Mouse (Mus musculus): ENCODE measurements around the gene Fbxo22. TPM values are rescaled to one million over a fixed set of nuclear protein-coding genes. Genes with fewer than 3 reads are reported as not detected.

Fbxo22 gene
- polyA plus RNA-seq, 1 experiment from 2014 or later = 80.7 TPM

DNA sequence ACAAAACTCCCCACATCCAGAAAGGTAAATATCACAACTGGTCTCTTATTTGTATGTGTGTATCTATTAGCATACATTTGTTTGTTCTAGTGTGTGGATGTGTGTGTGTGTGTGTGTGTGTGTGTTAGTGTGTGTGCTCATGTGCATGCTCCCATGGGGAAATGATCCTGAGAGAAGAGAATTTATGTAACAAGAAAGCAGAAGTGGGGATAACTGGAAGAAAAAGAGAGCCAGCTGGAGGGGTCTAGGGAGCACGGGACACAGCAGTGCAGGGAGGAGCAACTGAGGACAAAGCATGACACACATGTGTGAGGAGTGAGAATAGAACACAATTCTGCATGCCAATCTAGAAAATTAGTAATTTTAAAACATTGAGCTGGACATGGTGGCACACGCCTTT lies 48.4 kb downstream of the Fbxo22 start:
- Histone ChIP-seq H3K9me3 (no peaks in the 10 kb centered on the region), H3K36me3 (no peaks in the 10 kb centered on the region), H3K9ac (no peak overlapping the region), H3K4me3 (no peak overlapping the region), H3K4me2 (replicated peaks) (no peak overlapping the region), H3K27ac (no peak overlapping the region), H3K4me1 (no peaks in the 10 kb centered on the region), H3K27me3 (replicated peaks) (no peaks in the 10 kb centered on the region)
- WGBS = 88% methylated on average over 2 of the region's 2 CpGs
- no peak for ATAC-seq (ENCODE audit: low FRiP score, low read depth)

DNA sequence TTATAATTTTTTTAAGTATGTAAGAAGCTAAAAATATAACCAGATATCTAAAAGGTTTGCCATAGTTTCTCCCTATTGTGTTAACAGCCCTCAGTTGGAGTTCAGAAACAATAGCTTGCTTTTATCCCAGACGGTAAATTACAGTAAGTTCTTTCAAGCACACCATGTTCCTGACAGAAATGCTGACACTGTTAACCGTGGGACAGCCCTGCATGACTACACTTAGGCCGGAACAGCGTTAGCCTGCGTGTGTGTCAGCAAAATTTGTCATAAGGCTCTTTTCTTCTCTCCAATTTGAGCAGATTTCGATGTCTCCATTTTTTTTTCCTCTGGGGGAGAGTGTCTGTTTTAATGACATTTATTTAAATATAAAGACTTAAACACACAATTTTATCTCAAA lies 51.0 kb downstream of the Fbxo22 start:
- no peaks in the 10 kb centered on the region for H3K27me3 ChIP-seq (replicated peaks)
- H3K4me1 ChIP-seq = no peaks in the 10 kb centered on the region
- no peak overlapping the region for H3K9ac ChIP-seq
- no peak for ATAC-seq (ENCODE audit: low FRiP score, low read depth)
- H3K9me3 ChIP-seq = no peaks in the 10 kb centered on the region
- no peaks in the 10 kb centered on the region for H3K36me3 ChIP-seq
- no peak overlapping the region for H3K4me3 ChIP-seq
- H3K27ac ChIP-seq = no peak overlapping the region
- H3K4me2 ChIP-seq (replicated peaks) = no peak overlapping the region
- WGBS = 63% methylated on average over 6 of the region's 6 CpGs

DNA sequence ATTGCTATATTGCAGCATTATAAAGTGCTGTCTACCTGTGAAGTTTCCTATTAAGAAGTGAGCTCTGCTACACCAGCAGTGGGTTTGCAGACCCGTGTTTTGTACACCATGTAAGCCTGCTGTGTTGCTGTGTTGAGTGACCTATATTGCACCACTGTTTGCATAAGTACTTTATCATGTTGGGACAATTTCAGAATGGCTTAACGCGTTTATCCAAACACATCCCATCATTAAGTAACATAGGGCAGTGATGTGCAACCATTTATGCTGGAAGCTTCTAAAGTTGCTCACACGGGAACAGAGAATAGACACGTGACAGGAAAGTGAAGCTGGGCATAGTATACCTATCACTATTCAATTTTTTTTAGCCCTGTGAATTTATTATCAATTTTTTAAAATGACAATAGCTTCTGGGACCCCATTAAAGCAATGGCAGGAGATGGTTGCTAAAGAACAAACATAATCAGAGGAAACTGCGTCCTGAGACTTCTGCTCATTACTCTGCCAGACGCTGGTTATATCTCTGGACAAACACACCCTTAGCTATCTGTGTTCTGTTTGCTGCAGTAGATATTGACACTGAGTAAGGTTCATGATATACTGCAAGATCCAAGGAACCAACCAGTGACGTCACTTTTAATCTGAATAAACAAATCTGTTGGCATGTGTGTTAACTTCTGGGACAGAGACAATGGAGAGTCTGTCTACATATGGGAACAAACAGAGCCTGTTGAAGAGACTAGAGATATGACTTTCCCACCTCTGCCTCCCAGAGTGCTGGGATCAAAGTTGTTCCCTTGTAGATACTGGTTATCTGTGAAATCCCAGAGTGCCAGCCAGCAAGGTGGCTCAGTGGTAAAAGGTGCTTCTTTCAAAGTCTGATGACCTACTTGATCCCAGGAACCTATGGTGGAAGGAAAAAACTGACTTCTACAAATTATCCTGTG lies 55.9 kb downstream of the Fbxo22 start:
- H3K4me3 ChIP-seq = no peak overlapping the region
- H3K36me3 ChIP-seq = no peaks in the 10 kb centered on the region
- H3K27ac ChIP-seq = no peak overlapping the region
- 80% methylated on average over 8 of the region's 8 CpGs for WGBS
- no peaks in the 10 kb centered on the region for H3K27me3 ChIP-seq (replicated peaks)
- no peak overlapping the region for H3K9ac ChIP-seq
- no peaks in the 10 kb centered on the region for H3K9me3 ChIP-seq
- H3K4me2 ChIP-seq (replicated peaks) = no peak overlapping the region
- ATAC-seq (ENCODE audit: low FRiP score, low read depth) = no peak
- H3K4me1 ChIP-seq = no peaks in the 10 kb centered on the region

DNA sequence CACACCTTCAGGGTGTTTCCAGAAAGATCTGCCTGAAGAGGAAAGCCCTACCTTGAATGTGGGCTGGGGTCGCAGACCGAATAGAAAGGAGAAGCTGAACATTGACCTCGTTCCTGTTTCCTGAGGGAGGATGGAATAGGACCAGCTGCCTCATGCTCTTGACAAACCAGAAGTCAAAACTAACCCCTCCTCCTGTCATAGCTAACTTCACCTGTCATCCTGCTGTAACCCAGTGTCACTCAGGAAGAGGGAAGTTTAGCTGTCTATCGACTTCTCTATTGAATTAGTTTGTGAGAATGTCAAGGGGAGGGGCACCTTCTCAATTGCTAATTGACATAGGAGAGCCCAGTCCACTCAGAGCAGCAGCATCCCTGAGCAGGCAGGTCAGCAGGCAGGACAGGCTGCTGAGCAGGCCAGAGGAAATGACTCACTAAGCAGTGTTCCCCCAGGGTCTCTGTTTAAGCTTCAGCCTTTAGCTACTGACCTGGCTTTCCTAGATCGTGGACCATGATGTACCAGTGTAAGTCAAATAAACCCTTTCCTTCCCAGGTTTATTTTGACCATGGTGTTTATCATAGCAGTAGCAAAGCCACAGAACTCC lies 63.3 kb downstream of the Fbxo22 start:
- Histone ChIP-seq H3K9ac (no peak overlapping the region), H3K4me2 (replicated peaks) (no peak overlapping the region), H3K27ac (no peak overlapping the region), H3K36me3 (no peaks in the 10 kb centered on the region), H3K27me3 (replicated peaks) (no peaks in the 10 kb centered on the region), H3K4me1 (no peaks in the 10 kb centered on the region), H3K4me3 (no peak overlapping the region), H3K9me3 (no peaks in the 10 kb centered on the region)
- WGBS = 55% methylated on average over 5 of the region's 5 CpGs
- no peak for ATAC-seq (ENCODE audit: low FRiP score, low read depth)

DNA sequence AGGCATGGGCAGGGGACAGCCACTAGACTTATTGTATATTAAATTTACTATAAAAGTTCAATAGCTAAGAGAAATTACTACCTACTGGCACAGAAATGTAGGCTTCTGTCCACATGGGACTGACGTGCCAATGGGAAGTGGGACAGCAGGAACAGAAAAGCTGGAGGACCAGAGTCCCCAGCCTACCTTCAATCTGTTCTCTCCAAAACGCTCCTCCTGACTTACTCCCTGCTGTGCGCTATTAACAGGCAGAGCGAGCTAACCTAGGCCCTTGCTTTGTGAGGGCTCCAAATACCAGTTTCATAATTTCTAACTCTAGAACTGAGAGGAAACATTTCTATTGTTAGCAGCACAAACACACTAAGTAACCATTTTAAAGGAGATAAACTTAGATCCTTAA lies 65.2 kb downstream of the Fbxo22 start:
- H3K4me2 ChIP-seq (replicated peaks) = no peak overlapping the region
- no peaks in the 10 kb centered on the region for H3K9me3 ChIP-seq
- no peak for ATAC-seq (ENCODE audit: low FRiP score, low read depth)
- no peak overlapping the region for H3K4me3 ChIP-seq
- no peak overlapping the region for H3K27ac ChIP-seq
- H3K9ac ChIP-seq = no peak overlapping the region
- 46% methylated on average over 4 of the region's 4 CpGs for WGBS
- no peaks in the 10 kb centered on the region for H3K36me3 ChIP-seq
- H3K27me3 ChIP-seq (replicated peaks) = no peaks in the 10 kb centered on the region
- no peaks in the 10 kb centered on the region for H3K4me1 ChIP-seq

Other genes with a start within 250 kb of the Fbxo22 start
- gene Chrna5, start 228.0 kb upstream of the Fbxo22 start, polyA plus RNA-seq (2016; fragmentation: Nextera tagmentation; extraction: Ambion mirVana) = 6.3 and 6.8 TPM in 2 replicates
- gene Chrna3, start 182.4 kb upstream of the Fbxo22 start, polyA plus RNA-seq (2016; fragmentation: Nextera tagmentation; extraction: Ambion mirVana) = 29.9 and 30.7 TPM in 2 replicates
- 2.7 and 3.7 TPM in 2 replicates for gene Chrnb4, start 160.1 kb upstream of the Fbxo22 start, polyA plus RNA-seq (2016; fragmentation: Nextera tagmentation; extraction: Ambion mirVana)
- 52.7 and 54.5 TPM in 2 replicates for gene Ube2q2, start 60.1 kb upstream of the Fbxo22 start, polyA plus RNA-seq (2016; fragmentation: Nextera tagmentation; extraction: Ambion mirVana)
- 1.3 and 1.6 TPM in 2 replicates for gene Nrg4, start 117.9 kb downstream of the Fbxo22 start, polyA plus RNA-seq (2016; fragmentation: Nextera tagmentation; extraction: Ambion mirVana)
- gene Tmem266, start 118.0 kb downstream of the Fbxo22 start, polyA plus RNA-seq (2016; fragmentation: Nextera tagmentation; extraction: Ambion mirVana) = 1.7 and 2.0 TPM in 2 replicates

All from neural tube, embryonic 12.5 days (tissue).